Mouse (Mus musculus) heart, postnatal 0 days (tissue): ENCODE measurements around the gene Ephb6.

Source experiments
- CTCF ChIP-seq: IDR thresholded peaks from 2 replicates; pipeline ENCODE4 v1.5.1; 2016; ENCODE audit warnings: antibody characterized with exemption, control low read depth, low read depth
- EP300 ChIP-seq: IDR thresholded peaks from 2 replicates; pipeline ENCODE4 v1.6.1; 2016; ENCODE audit warnings: antibody characterized with exemption, low read depth

- TF ChIP-seq EP300 (no peak), CTCF (no peak)
Observed at GRCm38 (mm10) chr6:41577297-41577696, 28.0 kb upstream of the Ephb6 start.
